Mouse (Mus musculus) gastrocnemius, postnatal 36 days (tissue): ENCODE results near the gene Crkl. TPM values are rescaled to one million over a fixed set of nuclear protein-coding genes. Genes with fewer than 3 reads are reported as not detected.

Experiments
- DNase-seq, 2 experiments: peaks; one replicate each; pipeline ENCODE4 v3.0.0; 2022
- intact Hi-C: fragments of 180-260 bp; cut with DNase I; formaldehyde crosslinking; loops from one replicate; pipeline ENCODE4 v1.15.1; 2025
- long read RNA-seq, 2 experiments: library from polyadenylated mRNA; stranded (forward); transcript quantifications; one replicate each; pipeline ENCODE4 v2.0.0; 2021
- total RNA-seq, 2 experiments: library from RNA; stranded (reverse); gene quantifications; 2 replicates each; pipeline ENCODE4 v1.2.3; 2021

Gene Crkl
- 10 to 100 TPM; 17.3 to 17.6 TPM for total RNA-seq
- long read RNA-seq, experiment 1, full-length matches to known transcripts: 3 of 10 reads
- long read RNA-seq, experiment 1, partial matches to known transcripts: 0 of 10 reads
- long read RNA-seq, experiment 1, other reads (novel, unspliced or antisense): 7 of 10 reads
- long read RNA-seq, experiment 2, full-length matches to known transcripts: 7 of 9 reads
- long read RNA-seq, experiment 2, partial matches to known transcripts: 2 of 9 reads
- long read RNA-seq, experiment 2, other reads (novel, unspliced or antisense): 0 of 9 reads

DNA sequence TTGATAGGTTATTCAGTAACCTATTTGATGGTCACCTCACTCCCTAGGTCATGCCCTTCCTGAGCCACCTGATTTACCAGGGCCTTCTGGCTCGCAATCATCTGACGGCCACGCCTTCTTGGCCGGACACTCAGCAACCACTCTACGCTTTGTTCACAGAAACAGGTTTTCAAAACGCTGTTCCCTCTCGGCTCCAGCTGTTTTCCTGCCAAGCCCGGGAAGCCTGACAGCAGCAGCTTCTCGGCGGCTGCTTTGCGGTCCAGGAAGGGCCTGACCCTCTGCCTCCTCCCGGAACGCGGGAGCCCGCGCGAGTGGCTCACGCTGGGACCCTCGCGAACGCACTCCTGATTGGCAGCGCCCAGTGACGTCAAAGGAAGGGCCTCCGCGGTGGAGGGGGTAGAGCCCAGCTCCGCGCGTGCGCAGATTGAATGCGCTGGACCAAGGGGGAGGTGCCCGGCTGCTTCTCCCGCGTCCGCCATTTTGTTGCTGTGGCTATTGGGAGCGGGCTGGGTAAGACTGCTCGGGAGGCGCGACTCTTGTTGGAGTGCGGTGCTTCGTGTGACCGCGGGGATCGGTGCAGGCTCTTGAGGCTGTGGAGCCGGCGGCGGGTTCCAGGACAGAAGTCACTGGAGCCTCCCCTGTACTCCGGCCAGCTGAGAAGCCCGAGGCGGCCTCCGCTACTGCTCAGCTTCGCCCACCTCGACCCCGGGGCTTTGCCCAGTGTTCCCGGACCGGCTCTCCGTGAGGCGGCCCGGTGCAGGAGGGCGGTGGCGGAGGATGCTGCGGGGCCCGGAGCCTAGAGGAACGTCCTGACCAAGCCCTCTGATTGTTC, at the start of gene Crkl:
TSS of gene Crkl (plus strand) at position 447 of the 832 bp plus-strand sequence.
- peak; percentile 94 to 97 for DNase-seq
- intact Hi-C loops: no loop called here

DNA sequence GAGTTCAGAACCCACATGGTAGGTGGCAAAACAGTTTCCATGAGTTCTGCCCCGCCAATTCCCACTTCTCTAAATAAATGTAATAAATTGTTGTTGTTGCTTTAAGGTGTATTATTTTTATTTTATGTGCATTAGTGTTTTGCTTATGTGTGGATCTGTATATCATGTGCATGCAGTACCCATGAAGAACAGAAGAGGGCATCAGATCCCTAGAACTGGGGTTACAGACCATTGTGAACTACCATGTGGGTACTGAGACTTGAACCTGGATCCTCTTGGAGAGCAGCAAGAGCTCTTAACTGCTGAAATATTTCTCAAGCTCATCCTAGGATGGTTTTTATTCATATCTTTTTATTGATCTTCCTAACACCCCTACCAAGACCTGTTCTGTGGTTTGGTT, 48.9 kb upstream of the Crkl start:
- DNase-seq: no peak
- intact Hi-C loops: no loop called here

DNA sequence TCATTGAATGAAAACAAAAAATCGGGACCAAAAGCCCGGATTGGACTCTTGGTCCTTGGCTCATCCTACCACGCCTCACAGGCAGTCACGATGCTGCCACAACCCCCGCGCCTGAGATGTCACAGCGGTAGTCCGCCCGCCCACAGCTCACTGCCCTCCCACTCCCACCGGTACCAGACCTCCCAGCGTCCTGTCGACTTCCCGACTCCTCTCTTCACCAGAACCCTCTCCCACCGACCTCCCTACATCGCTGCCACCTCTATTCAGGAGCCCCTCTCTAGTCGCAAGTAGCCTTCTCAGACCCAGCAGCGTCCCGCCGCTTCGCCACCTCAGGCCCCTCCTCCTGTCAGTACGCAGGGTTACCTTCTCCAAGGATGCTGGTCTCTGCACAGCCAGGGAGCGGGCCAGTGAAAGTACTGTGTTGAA, 46.5 kb upstream of the Crkl start:
- DNase-seq: peak; percentile 46 to 66
- intact Hi-C loops: loop anchor here (2.0 kb wide), 1 partner anchor 128 kb away; no protein-coding TSS in a partner anchor

- intact Hi-C loops: loop anchor here (2.0 kb wide), 1 partner anchor 127 kb away; no protein-coding TSS in a partner anchor
- peak; percentile 99 to 100 for DNase-seq
Measured at GRCm38 (mm10) chr16:17405736-17406443, 45.9 kb upstream of the Crkl start, which contains the start of the genes Snap29 and Pi4ka. Gene Snap29, plus strand, starts transcription at chr16:17405986. Gene Pi4ka, minus strand, starts transcription at chr16:17406314.

DNA sequence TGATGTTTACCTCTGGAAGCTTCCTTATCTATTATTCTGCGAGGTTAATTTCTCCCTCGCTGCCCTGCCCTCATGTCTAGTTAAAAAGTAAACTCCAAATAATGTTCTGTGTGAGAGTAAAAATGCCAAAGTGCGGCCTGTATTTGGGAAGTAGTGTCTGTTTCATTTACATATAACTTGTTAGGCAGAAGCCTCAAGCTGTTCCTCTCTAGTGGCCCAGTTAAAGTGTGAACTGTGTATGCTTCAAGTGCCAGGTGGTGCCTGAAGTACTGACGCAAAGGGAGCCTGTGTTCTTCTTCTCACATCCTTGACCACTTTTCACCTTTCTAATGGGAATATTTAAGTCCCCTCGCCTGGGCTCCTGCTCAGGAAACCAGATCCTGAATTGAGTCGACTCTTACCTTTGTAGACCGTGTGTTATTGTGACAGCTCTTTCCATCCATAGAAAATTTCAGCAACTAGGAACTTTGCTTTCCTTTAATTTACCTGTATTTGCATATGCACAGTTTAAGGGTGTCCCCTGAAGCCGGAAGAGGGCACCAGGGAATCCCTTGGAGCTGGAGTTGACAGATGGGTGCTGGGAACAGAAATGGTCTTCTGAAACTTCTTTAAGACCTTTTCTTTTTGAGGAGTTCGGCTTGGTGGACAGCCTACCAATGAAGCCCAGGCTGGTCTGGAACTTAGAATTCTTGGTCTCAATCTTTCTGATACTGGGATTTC, 45.1 kb upstream of the Crkl start:
- no peak for DNase-seq
- intact Hi-C loops: no loop called here

GRCm38 (mm10) chr16:17409046-17409445, 42.7 kb upstream of the Crkl start:
- intact Hi-C loops: no loop called here
- no peak for DNase-seq

DNA sequence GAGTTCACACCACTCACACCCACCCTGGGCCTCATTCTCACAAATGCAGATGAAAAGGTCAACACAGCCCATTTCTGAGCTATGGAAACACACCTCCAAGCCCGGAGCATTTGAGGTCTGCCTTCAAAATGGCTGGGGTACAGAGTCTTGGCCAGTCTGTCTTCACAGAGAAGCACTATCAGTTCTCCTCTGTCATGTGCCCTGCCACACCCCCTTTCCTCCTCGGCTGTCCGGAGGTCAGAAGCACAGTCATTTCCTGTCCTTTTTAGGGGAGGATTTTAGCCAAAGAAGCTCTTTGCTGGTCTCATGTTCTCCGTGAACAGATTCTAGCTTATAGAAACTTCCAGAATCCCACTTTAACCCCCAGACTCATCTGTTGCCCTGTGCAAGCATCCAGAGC, 41.6 kb upstream of the Crkl start:
- no peak for DNase-seq
- intact Hi-C loops: no loop called here

DNA sequence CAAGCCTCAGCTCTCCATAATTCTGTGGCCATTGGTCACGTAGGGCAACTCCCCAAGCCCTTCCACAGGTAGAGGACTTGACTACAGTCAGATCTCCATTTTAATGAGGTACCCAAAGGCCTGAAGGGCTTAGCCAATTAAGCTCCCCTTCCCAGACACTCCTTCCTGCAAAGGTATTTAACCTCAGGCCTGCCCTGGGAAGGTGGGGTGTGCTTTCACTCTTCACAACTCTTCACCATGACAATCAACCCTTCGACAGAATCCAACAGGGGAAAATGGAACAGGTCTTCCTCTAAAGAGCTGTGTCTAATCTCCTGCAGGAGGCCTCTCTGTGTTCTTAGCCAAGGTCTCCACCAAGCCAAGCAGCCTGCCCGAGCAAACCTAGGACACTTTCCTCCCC, 28.8 kb upstream of the Crkl start:
- intact Hi-C loops: no loop called here
- DNase-seq: no peak

DNA sequence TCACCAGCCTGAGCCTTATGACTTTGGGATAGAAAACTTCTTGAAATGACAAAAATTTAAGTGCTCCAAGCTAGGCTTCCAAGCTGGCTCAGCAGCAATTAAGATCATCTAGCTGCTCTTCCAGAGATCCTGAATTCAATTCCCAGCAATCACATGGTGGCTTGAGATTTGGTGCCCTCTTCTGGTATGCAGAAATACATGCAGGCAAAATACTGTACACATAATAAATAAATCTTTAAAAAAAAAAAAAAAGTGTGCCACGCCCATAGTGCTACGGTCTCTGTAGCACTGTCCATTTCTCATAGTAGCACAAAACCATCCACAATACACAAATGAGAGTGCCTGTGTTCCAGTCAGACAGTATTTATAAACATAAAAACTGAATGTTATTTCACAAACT, 19.2 kb upstream of the Crkl start:
- intact Hi-C loops: no loop called here
- no peak for DNase-seq

GRCm38 (mm10) chr16:17452373-17452715, 557 bp downstream of the Crkl start:
- peak in 1 of 2 experiments; percentile 15 for DNase-seq
- intact Hi-C loops: no loop called here

DNA sequence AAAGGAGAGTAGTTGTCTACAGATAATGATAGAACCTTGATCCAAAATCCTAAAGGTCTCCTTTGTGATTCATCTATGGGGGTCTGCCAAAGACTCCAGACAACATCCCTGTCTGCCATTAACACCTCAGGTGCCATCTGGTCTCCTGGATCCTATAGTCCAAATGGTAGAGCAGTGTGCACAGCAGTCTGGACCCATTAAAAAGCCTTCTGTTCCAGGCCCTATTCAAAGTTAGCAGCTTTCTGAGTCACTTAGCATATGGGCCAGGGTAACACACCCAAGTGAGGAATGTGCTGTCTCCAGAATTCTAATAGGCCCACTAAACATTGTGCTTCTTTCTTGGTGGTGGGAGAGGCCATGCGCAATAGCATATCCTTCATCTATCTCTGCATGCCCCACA, 5.1 kb downstream of the Crkl start:
- no peak for DNase-seq
- intact Hi-C loops: no loop called here

DNA sequence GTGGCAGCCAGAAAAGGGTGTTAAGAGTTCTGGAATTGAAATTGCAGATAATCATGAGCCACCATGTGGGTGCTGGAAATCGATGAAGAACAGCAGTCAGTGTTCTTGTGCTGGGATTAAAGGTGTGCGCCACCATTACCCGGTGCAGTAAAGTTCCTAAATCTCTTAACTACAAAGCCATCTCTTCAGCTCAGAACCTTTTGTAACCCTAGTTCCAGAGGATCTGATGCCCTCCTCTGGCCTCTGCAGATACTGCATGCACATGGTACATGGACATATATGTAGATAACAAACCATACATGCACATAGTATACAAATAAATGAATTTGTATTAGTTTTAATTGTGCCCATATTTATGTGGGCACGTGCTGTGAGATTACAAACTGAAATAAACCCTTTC, 8.5 kb downstream of the Crkl start:
- intact Hi-C loops: no loop called here
- no peak for DNase-seq

DNA sequence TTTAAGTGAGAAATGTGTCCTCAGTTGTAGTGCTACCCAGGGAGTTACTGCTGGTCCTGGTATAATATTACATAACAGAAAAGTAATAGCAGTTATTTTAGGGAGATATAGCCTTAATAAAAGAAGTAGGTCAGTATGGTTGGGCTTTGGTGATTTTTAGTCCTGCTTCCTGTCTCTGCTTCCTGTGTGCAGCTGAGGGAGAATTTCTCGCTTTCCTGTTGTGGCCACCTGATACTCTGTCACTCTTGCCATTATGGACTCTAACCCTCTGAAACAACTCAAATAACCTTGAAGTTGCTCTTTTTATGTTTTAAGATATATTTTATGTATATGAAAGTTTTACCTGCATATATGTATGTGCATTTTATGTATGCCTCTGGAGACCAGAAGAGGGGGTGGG, 9.8 kb downstream of the Crkl start:
- intact Hi-C loops: no loop called here
- DNase-seq: no peak

GRCm38 (mm10) chr16:17463184-17463583, 11.4 kb downstream of the Crkl start:
- intact Hi-C loops: no loop called here
- DNase-seq: no peak

DNA sequence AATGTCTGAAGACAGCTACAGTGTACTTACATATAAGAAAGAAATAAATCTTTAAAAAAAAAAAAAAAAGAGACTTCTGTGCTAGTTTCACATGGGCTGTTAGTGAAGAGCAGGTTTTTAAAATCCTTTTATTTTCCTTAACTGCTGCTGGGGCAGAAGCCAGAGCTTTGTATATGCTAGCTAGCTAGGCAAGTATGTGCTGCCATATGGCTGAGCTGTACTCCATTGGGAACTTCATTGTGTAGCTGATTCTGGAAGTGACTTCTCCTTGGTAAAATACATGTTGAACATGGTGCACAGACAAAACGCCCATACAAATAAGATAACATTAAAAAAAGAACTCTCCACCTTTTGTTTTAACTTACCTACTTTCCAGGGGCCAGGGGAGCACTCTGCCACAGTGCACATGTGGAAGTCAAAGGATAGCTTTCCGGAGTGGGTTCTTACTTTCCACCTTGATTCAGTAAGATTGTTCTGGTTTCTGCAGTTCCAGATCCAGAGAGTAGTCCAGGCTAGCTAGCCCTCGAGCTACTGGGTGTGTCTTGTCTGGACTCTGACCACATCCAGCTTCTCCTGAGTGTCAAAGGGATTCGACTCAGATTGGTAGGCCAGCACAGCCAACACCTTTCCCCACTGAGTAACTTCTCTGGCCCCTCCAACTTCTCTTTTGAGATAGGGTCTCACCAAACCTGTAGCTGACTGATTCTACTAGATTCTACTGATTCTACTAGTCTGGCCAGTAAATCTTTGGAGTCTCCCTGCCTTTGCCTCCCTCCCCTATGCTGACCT, 15.3 kb downstream of the Crkl start:
- no peak for DNase-seq
- intact Hi-C loops: no loop called here

- intact Hi-C loops: no loop called here
- no peak for DNase-seq
Measured at GRCm38 (mm10) chr16:17472498-17472897, 20.7 kb downstream of the Crkl start.

DNA sequence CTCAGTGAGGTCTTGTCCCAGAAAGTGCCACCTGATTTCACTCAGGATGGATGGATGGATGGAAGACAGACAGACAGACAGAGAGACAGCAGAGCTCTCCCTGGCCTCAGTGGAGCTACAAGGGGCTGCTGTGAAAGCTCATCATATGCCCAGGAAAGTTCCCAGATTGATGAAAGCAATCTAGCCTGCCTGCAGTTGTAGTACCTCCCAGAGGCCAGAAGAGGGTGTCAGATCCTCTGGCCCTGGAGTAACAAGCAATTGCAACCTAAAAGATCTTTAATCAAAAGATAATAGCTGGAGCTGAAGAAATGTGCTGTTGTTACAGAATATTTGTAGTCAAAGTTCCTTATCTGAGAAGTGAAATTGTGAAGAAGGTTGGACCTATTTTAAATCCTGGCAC, 22.3 kb downstream of the Crkl start:
- intact Hi-C loops: no loop called here

DNA sequence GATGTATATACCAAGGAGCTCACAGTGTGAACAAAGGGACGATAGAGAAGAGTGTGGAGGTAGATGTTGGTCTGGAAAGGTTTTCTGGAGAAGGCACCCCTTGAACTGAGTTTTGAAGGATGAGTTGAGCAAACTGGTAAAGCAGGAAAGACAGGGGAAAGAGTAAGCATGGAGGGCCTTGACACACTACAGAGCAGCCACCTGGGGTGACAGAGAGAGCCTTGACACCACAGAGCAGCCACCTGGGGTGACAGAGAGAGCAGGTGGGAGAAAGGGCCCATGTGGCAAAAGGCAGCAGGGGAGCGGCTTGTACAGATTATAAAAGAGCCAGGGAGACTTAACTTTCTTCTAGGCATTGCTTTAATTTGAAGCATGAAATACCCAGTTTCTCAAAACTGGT, 23.0 kb downstream of the Crkl start:
- intact Hi-C loops: no loop called here
- DNase-seq: no peak

More for the DNA sequence above, 22.3 kb downstream of the Crkl start:
- DNase-seq: no peak

- intact Hi-C loops: no loop called here
- DNase-seq: no peak
Measured at GRCm38 (mm10) chr16:17475326-17475725, 23.5 kb downstream of the Crkl start.
